Mouse (Mus musculus) myocyte (in vitro differentiated cells): ENCODE data around the gene Ptgir.

Experiments
- MAX ChIP-seq: IDR thresholded peaks from one replicate; pipeline ENCODE4 v1.6.1; 2011; ENCODE audit warnings: low read depth, mild to moderate bottlenecking, control low read depth
- MYOD1 ChIP-seq, 3 experiments: IDR thresholded peaks; one replicate each; pipeline ENCODE4 v1.6.1; 2011; ENCODE audit warnings: control low read depth in 2 of 3, low read depth in 2 of 3, mild to moderate bottlenecking in 2 of 3, moderate library complexity in 1 of 3; ENCODE audit not compliant: insufficient read length in 2 of 3, control insufficient read depth in 1 of 3
- POLR2A ChIP-seq: IDR thresholded peaks from one replicate; pipeline ENCODE4 v1.6.1; 2011; ENCODE audit warnings: low read depth, mild to moderate bottlenecking, control low read depth, moderate library complexity; ENCODE audit not compliant: insufficient read length
- POLR2AphosphoS2 ChIP-seq: IDR thresholded peaks from one replicate; pipeline ENCODE4 v1.6.1; 2011; ENCODE audit warnings: low read depth, control low read depth; ENCODE audit not compliant: insufficient read length
- REST ChIP-seq: IDR thresholded peaks from one replicate; pipeline ENCODE4 v1.6.1; 2011; ENCODE audit warnings: mild to moderate bottlenecking, control low read depth, moderate library complexity; ENCODE audit not compliant: insufficient read depth, insufficient read length

- no peak for TF ChIP-seq MYOD1 (IDR thresholded peaks at IDR 0.05; ENCODE audit: control insufficient read depth in 1 of 3, insufficient read length in 2 of 3, low read depth in 2 of 3)
- TF ChIP-seq REST, result no peak
- no peak for TF ChIP-seq MAX
- no peak for TF ChIP-seq POLR2AphosphoS2
- TF ChIP-seq POLR2A, result no peak
Measured at GRCm38 (mm10) chr7:16906281-16906680, at the start of gene Ptgir.
